In genomic region chr9:71483872-71484271, GRCm38 (mm10) we compare ENCODE assay signal across 7 mouse cellular contexts. TPM values are rescaled to one million over a fixed set of nuclear protein-coding genes. Genes with fewer than 3 reads are reported as not detected.
DNase-seq lines count a peak whose midpoint lies in the region; ATAC-seq and TF ChIP-seq lines count a peak whose summit lies in the region.
"Not testable (repeated sequence)": the region's sequence is repeated elsewhere in the genome, so short reads cannot be mapped to it uniquely, and the experiment has no call there.

No protein-coding gene starts in this region.

- H3K27me3 ChIP-seq in G1E (ENCODE audit: insufficient read depth, low read length); forebrain, embryonic 12.5 days; heart, embryonic 14.5 days (ENCODE audit: control insufficient read depth, insufficient read depth, low read length); limb, embryonic 13.5 days; lung, embryonic 16.5 days (ENCODE audit: control insufficient read depth, insufficient read depth, low read depth, low read length); neural tube, embryonic 13.5 days: not testable (repeated sequence)

- peak overlapping the region; percentile 62 for H3K4me2 ChIP-seq in forebrain, embryonic 12.5 days
- H3K4me2 ChIP-seq in heart, embryonic 14.5 days (ENCODE audit: low read length): peak overlapping the region; percentile 90
- peak overlapping the region; percentile 84 for H3K4me2 ChIP-seq in limb, embryonic 13.5 days (replicated peaks)
- H3K4me2 ChIP-seq in lung, embryonic 16.5 days (ENCODE audit: low read depth, low read length): peak overlapping the region; percentile 54
- peak overlapping the region; percentile 82 for H3K4me2 ChIP-seq in neural tube, embryonic 13.5 days

- not testable (repeated sequence) for H3K9ac ChIP-seq in forebrain, embryonic 12.5 days; lung, embryonic 16.5 days (ENCODE audit: low read length); neural tube, embryonic 13.5 days
- peak overlapping the region; percentile 100 for H3K9ac ChIP-seq in heart, embryonic 14.5 days (ENCODE audit: low read length)
- H3K9ac ChIP-seq in limb, embryonic 13.5 days: peak overlapping the region; percentile 35; the same call in 1 of the 2 replicates

- H3K27ac ChIP-seq in forebrain, embryonic 12.5 days; heart, embryonic 14.5 days (replicated peaks in 1 of 2; ENCODE audit: control insufficient read depth in 1 of 2, insufficient read depth in 1 of 2, low read depth in 2 of 2, low read length in 2 of 2); limb, embryonic 13.5 days; lung, embryonic 16.5 days (ENCODE audit: low read length); neural tube, embryonic 13.5 days (replicated peaks): not testable (repeated sequence)

- DNase-seq in G1E (ENCODE audit: low spot score): not testable (repeated sequence)

- not testable (repeated sequence) for TF ChIP-seq CTCF in G1E (IDR thresholded peaks at IDR 0.05; ENCODE audit: low read depth, low read length)

- peaks cover 51% of the 10 kb centered on the region for H3K4me1 ChIP-seq in G1E (ENCODE audit: insufficient read depth, low read depth, low read length)
- H3K4me1 ChIP-seq in forebrain, embryonic 12.5 days; lung, embryonic 16.5 days (replicated peaks; ENCODE audit: control insufficient read depth, insufficient read depth, low read length): not testable (repeated sequence)
- peaks cover 0 to 16% of the 10 kb centered on the region in 2 experiments for H3K4me1 ChIP-seq in heart, embryonic 14.5 days (ENCODE audit: control insufficient read depth in 2 of 2, insufficient read depth in 2 of 2, low read length in 2 of 2)
- H3K4me1 ChIP-seq in limb, embryonic 13.5 days: peaks cover 23% of the 10 kb centered on the region
- peaks cover 23% of the 10 kb centered on the region for H3K4me1 ChIP-seq in neural tube, embryonic 13.5 days (replicated peaks)

- H3K9me3 ChIP-seq in G1E (replicated peaks); forebrain, embryonic 12.5 days; heart, embryonic 14.5 days (ENCODE audit: control insufficient read depth, low read length); limb, embryonic 13.5 days; lung, embryonic 16.5 days (ENCODE audit: control insufficient read depth, low read length); neural tube, embryonic 13.5 days: not testable (repeated sequence)

- peaks cover 49% of the 10 kb centered on the region for H3K36me3 ChIP-seq in G1E (replicated peaks)
- peaks cover 48% of the 10 kb centered on the region for H3K36me3 ChIP-seq in forebrain, embryonic 12.5 days (replicated peaks)
- peaks cover 49% of the 10 kb centered on the region for H3K36me3 ChIP-seq in heart, embryonic 14.5 days (ENCODE audit: control insufficient read depth, insufficient read depth, low read length)
- peaks cover 48% of the 10 kb centered on the region for H3K36me3 ChIP-seq in limb, embryonic 13.5 days
- peaks cover 45% of the 10 kb centered on the region for H3K36me3 ChIP-seq in lung, embryonic 16.5 days (ENCODE audit: control insufficient read depth, insufficient read depth, low read length)
- peaks cover 47% of the 10 kb centered on the region for H3K36me3 ChIP-seq in neural tube, embryonic 13.5 days

- ATAC-seq in G1E (ENCODE audit: extremely low read depth, insufficient number of reproducible peaks, low FRiP score, poor library complexity, severe bottlenecking); forebrain, embryonic 12.5 days (ENCODE audit: low FRiP score); heart, embryonic 14.5 days (ENCODE audit: insufficient number of reproducible peaks, insufficient read depth, low FRiP score, low read depth); limb, embryonic 13.5 days (ENCODE audit: low FRiP score, low read depth); lung, embryonic 16.5 days (ENCODE audit: low read depth); neural tube, embryonic 13.5 days (ENCODE audit: low read depth): not testable (repeated sequence)
- ATAC-seq in inflammation-experienced regulatory T-cells, adult 6 months: peak; percentile 38

- H3K4me3 ChIP-seq in G1E (ENCODE audit: low read depth, low read length): peak overlapping the region; percentile 20; the same call in 1 of the 2 replicates
- peak overlapping the region; percentile 87; the same call in 1 of the 2 replicates for H3K4me3 ChIP-seq in forebrain, embryonic 12.5 days (replicated peaks)
- H3K4me3 ChIP-seq in heart, embryonic 14.5 days (ENCODE audit: control insufficient read depth in 1 of 2, insufficient read depth in 1 of 2, low read depth in 1 of 2, low read length in 2 of 2): peak overlapping the region in 1 of 2 experiments; percentile 100; a peak in 2 of 4 replicates
- peak overlapping the region; percentile 96 for H3K4me3 ChIP-seq in limb, embryonic 13.5 days
- H3K4me3 ChIP-seq in lung, embryonic 16.5 days (ENCODE audit: low read length); neural tube, embryonic 13.5 days: not testable (repeated sequence)

- 90% methylated on average over 7 of the region's 7 CpGs for WGBS in forebrain, embryonic 12.5 days
- WGBS in heart, embryonic 14.5 days: 86% methylated on average over 7 of the region's 7 CpGs
- WGBS in limb, embryonic 13.5 days: 72% methylated on average over 7 of the region's 7 CpGs
- WGBS in lung, embryonic 16.5 days: 72% methylated on average over 7 of the region's 7 CpGs
- WGBS in neural tube, embryonic 13.5 days: 84% methylated on average over 7 of the region's 7 CpGs

RNA-seq across cellular contexts. Expression of gene Polr2m, which starts 1.9 kb away (rescaled TPM):
- total RNA-seq in G1E (2014; fragmentation: Nextera tagmentation): 151 and 160 TPM in 2 replicates
- 188 and 207 TPM in 2 replicates for total RNA-seq in G1E (2017)
- 604 and 807 TPM in 2 replicates for polyA plus RNA-seq in G1E (2012)
- polyA plus RNA-seq in forebrain, embryonic 12.5 days (2016; fragmentation: Nextera tagmentation; extraction: Ambion mirVana): 452 and 458 TPM in 2 replicates
- 278 and 305 TPM in 2 replicates for polyA plus RNA-seq in heart, embryonic 14.5 days (2014; fragmentation: Nextera tagmentation; extraction: Ambion mirVana)
- 10 to 100 TPM; 19.3 to 26.8 (median 23.3) TPM for polyA plus RNA-seq in inflammation-experienced regulatory T-cells, adult 6 months (2017; shearing (Covaris generic))
- 512 and 546 TPM in 2 replicates for polyA plus RNA-seq in limb, embryonic 13.5 days (2015; fragmentation: Nextera tagmentation; extraction: Ambion mirVana)
- polyA plus RNA-seq in lung, embryonic 16.5 days (2015; fragmentation: Nextera tagmentation; extraction: Ambion mirVana): 321 and 331 TPM in 2 replicates
- polyA plus RNA-seq in neural tube, embryonic 13.5 days (2015; fragmentation: Nextera tagmentation; extraction: Ambion mirVana): 312 and 350 TPM in 2 replicates

Comparison
In these comparisons a context has a peak if more than half of its experiments do, and no peak if none do; other contexts are left out.
1. RNA of gene Polr2m, which starts 1.9 kb away (polyA plus RNA-seq): 604 to 807 TPM in G1E, 512 to 546 TPM in limb, embryonic 13.5 days, 452 to 458 TPM in forebrain, embryonic 12.5 days, 321 to 331 TPM in lung, embryonic 16.5 days, 312 to 350 TPM in neural tube, embryonic 13.5 days and 278 to 305 TPM in heart, embryonic 14.5 days; 19.3 to 26.8 TPM in inflammation-experienced regulatory T-cells, adult 6 months; every median in the first group is over 10 times any median in the second.
2. Peak in every context shown above with its lines, with median percentiles within 50 percentile points of each other: H3K4me2 ChIP-seq.